Mouse (Mus musculus): ENCODE measurements around the gene Krt25.

GRCm38 (mm10) chr11:99351004-99351403 is 28.3 kb upstream of the Krt25 start, which contains the start of gene Krt27:
- TF ChIP-seq CTCF (IDR thresholded peaks at IDR 0.05; ENCODE audit: borderline replicate concordance, extremely low read depth, insufficient read depth, insufficient read length): no peak
- TF ChIP-seq POLR2A (IDR thresholded peaks at IDR 0.05; ENCODE audit: borderline replicate concordance, extremely low read depth, insufficient read depth, insufficient read length, poor library complexity, severe bottlenecking): no peak
